Mouse (Mus musculus): Measurements from ENCODE around the gene Tjp2. TPM values are rescaled to one million over a fixed set of nuclear protein-coding genes. Genes with fewer than 3 reads are reported as not detected.

The Tjp2 gene
- total RNA-seq, 2 experiments from 2014 or later, result 20.3 to 23.1 TPM

DNA sequence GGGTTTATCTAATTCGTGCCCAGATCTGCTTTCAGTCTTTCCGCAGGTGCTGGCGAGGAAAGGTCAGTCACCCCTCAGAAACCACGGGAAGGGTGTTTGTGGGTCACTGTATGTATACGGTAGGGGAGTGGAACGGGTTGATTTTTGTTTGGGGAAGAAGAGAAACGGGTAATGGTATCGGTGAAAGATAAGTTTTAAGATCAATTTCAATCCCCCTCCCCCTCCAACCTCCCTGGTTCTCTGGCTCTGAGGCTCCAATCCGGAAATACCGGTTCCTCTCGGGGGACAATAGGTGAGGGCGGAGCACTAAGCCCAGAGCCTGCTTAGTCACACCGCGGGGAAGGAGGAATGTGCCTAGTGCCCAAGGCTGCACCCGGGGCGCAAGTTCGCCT lies 471 bp upstream of the Tjp2 start:
- intact Hi-C loops (cut with DNase I), result loop anchor here (2.0 to 5.0 kb wide), 3 partner anchors 33 to 72 kb away; no protein-coding TSS in a partner anchor
- peak; percentile 42 to 51 for DNase-seq

DNA sequence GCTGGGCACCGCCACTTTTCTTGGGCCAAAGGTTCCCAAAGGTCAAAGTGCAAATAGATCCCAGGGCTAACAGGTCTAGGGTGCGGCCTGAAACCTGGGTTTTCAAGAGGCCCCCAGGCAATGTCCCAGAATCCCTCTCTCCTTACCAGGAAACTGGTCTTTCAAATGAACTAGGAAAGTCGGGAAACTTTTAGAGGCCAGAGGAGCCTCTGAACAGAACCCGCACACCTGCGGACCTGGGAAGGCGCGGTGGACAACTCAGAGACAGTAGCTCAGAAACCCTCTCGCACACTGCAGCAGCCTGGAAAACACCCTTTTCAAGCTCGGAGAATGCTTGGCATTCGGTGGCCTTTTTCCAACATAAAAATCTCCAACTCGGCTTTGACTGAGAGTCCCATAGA lies 979 bp downstream of the Tjp2 start:
- intact Hi-C loops (cut with DNase I), result loop anchor here (2.0 kb wide), 2 partner anchors 41 to 71 kb away; no protein-coding TSS in a partner anchor

DNA sequence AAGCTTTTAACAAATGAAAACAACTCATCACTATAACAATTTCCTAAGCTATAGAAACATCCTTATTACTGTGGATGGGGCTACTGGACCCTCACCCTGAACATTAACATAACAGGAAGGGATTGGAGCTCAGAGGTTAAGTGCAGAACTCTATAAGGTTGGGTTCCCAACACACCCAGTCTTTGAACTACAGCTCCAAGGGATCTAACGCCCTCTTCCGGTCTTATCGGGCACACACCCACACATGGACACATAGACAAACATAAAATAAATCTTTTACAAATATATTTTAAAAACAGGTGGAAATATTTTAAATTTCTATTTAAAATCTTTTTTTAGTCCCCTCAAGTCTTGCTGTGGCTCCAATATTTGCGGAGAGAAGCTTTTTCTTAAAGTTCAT lies 3.4 kb downstream of the Tjp2 start:
- intact Hi-C loops (cut with DNase I), result no loop called here
- no peak for DNase-seq

More for the DNA sequence above, 979 bp downstream of the Tjp2 start:
- peak; percentile 10 to 49 for DNase-seq

DNA sequence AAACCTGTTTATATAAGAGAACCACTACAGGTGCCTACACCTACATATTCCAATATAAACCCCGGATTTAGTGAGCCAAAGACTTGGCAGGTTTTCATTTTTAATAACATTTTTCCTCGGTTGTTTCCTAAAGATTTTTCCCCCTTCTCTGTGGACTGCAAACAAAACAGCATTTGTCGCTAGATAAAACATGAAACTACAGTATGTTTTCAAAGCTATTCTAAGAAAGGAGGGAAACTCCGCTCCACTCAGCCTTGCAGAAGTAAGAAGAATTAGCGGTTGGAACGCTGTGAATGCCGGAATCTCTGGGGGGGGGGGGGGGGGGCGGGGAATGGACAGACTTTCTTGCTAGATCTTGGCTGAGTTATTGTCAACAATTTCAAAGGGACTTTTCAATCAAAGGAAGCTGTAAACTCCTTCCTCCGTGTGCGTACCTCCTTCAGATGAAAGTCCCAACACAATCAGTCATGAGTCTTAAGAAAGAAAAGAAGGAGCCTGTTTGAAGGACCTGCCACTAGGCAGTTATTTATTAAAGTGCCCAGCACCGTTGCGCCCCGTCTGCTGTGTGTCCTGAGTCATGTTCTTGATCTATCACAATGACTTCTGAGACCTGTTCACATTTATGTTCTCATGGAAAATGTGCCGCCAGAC lies 3.9 kb downstream of the Tjp2 start:
- no peak for DNase-seq
- intact Hi-C loops (cut with DNase I), result no loop called here

DNA sequence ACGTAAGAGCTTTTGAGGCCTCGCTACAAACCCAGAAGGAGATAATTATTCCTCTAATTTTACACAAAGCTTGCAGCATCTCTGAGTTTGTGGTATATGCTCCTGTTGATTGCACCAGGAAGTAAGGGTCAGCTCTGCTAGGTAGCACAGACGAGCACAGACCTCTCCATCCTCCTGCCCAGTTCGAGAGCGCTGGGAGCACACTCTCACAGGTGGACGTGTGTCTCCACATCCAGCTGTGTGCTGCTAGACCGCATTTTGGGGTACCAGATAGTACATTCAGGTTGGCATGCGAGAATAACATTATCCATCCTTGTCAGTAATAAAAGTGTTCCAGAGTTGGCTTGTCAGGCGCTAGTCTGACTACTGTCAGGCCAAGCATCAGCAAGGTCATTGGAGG lies 5.8 kb downstream of the Tjp2 start:
- DNase-seq, result no peak
- intact Hi-C loops (cut with DNase I), result no loop called here

DNA sequence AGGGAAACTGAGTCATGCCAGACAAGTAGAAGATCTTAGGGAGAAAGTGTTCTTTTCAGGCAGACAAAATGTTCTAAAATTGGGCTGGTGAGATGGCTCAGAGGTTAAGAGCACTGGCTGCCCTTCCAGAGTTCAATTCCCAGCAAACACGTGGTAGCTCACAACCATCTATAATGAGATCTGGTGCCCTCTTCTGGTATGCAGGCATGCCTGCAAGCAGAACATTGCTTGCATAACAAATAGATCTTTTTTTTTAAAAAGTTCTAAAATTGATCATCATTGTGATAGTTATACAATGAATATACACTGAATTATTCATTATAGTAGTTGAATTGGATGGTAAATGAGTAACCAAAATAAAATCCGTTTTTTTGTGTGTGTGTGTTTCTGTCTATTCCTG lies 6.5 kb downstream of the Tjp2 start:
- DNase-seq, result no peak
- intact Hi-C loops (cut with DNase I), result no loop called here

DNA sequence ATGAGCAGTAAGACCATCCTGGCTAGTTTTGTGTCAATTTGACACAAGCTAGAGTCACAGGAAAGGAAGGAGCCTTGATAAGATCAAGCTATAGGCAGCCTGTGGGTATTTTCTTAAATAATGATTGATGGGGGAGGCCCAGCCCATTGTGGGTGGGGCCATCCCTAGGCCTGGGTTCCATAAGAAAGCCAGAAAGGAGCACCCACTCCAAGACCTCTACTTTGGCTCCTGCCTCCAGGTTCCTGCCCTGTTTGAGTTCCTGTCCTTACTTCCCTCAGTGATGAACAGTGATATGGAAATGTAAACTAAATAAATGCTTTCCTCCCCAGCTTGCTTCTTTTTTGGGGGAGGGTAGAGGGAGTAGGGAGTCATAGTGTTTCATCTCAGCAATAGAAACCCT lies 7.0 kb downstream of the Tjp2 start:
- intact Hi-C loops (cut with DNase I), result no loop called here
- DNase-seq, result no peak

DNA sequence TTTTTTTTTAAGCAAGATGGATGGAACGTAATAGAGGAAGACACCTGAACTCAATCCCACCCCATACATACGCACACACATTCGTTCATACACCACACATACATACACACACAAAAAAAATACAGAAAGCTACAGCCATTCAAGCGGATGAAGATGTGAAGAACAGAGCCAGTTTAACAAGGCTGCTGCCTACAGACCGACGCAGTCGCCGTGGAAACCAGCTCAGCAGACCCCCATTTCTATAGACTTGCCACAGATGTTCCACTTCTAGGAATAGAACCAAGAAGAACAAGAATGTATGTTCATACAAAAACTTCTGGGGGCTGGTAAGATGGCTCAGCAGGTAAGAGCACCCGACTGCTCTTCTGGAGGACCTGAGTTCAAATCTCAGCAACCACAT lies 8.1 kb downstream of the Tjp2 start:
- DNase-seq, result no peak
- intact Hi-C loops (cut with DNase I), result no loop called here

DNA sequence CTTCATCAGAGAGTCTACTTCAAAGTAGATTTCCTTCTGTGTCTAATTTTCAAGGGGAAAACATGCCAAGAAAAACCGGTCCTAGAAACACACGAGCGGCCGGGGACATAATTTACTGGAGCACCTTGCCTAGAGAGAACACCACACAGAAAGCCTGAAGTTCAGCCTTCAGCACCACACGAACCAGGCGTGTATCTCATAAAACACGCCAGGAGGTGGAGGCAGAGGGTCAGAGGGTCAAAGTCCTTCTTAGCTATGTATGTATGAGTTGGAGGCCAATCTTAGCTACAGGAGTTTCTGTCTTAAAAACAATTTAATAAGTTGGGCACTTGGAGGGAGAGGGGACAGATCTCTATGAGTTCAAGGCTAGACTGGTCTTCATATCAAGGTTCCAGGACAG lies 9.9 kb downstream of the Tjp2 start:
- intact Hi-C loops (cut with DNase I), result no loop called here
- DNase-seq, result no peak

DNA sequence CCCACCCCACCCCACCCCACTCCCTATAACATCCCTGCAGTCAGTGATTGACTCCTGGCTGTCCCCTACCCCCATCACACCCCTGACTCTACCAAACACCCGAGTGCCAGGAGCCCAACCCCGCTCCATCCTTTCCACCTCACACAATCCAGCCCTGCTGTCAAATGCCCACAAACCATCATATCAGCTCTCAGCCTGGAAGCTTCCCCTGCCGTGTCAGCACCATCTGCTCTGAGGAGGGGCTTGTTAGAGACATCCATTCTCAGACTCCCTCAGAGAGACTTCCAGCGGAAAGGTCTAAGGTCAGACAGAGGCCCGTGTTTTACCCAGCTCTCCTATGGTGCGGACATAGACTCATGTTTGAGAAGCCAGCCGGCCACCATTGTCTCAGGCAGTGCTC lies 11.5 kb downstream of the Tjp2 start:
- intact Hi-C loops (cut with DNase I), result no loop called here
- no peak for DNase-seq

DNA sequence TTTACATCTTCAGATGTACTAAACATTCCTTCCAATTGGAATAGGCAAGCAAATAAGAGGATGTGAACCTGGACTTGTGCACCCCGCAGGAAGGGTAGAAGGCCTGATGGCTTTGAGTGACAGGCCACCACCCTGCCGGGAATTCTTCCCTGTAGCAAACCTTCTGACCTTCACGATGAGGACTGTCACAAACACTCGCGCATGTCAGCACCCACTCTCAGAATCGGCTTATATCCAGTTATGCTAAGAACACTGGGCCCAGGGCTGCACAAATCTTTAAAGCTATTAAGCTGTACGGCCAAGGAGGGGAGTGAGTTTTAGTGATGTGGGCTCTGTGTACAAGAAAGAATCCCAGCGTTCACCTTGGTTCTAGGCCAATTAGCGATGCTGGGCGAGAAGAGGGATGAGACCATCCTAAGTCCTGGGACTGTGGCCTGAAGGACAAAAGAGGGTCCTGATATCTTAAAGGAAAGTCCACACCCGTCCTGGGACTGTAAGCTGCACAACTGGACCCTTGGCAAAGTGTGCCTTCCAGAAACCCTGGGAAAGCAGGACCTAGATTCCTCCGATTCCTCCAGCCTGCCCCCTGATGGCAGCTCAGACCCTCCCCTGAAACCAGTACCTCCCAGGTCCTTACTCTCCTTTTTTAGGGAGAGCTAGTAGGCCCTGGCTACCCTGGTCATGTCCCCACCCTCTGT lies 12.1 kb downstream of the Tjp2 start:
- peak; percentile 15 to 61 for DNase-seq
- intact Hi-C loops (cut with DNase I), result no loop called here

DNA sequence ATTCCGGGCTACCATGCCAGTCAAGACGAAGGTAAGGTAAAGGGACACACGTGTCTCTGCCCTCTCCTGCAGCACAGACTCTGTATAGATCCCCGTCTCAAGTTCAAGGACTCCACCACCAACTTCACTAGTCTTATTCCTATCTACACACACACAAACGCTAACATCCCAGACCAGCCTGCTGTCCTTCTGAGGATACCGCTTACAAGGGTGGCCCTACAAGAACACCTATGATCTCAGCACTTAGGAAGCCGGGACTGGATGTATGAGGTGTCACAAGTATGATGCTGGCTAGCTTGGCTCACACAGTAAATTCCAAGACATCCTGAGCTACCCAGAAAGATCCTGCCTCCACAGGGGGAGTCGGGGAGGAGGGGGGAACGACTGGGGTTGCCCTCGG lies 13.7 kb downstream of the Tjp2 start:
- intact Hi-C loops (cut with DNase I), result no loop called here
- DNase-seq, result no peak

DNA sequence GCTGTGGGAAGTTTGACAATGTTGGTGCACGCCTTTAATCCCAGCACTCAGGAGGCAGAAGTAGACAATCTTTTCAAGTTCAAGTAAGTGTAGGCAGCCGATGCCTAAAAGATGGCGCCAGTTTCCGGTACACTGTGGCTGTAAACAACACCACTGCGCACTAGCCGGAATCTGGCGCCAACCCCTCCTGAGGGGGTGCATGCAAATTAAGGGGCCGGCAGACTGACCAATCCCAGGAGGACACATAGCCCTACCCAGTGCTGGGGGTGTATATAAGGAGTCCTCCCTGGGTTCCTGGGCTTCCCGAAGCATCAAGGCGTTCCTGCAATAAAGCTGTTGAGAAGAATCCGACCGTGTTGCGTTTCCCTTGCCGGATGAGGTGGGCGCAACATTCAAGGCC lies 15.3 kb downstream of the Tjp2 start:
- DNase-seq, result no peak
- intact Hi-C loops (cut with DNase I), result no loop called here

DNA sequence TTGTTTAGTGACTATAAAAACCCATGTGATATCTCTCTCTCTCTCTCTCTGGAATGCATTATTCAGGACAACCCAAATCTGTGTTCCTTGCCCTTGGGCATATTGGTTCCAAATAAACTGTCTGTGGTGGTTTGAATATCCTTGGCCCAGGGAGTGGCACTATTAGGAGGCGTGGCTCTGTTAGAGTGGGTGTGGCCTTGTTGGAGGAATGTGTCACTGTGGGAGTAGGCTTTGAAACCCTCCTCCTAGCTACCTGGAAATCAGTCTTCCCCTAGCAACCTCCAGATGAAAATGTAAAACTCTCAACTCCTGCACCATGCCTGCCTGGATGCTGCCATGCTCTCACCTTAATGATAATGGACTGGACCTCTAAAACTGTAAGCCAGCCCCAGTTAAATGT lies 16.9 kb downstream of the Tjp2 start:
- intact Hi-C loops (cut with DNase I), result no loop called here
- DNase-seq, result no peak

DNA sequence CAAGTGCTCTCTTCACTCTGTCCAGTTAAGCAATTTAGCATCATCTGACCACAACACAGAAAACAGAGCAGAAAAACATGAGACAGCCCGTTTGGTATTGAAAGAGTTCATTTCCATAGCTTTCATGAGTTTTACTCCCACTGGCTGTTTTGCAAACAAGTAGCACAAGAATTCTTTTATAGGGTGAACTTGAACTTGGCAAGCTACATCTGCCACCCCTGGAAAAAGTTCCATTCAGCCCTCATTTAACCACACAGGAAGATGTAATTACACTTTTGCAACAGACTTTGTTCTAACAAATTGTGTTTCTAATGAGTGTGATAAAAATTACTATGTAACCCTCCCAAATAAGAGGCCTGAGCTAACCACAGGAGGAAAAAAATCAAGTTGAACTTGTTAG lies 19.8 kb downstream of the Tjp2 start:
- no peak for DNase-seq
- intact Hi-C loops (cut with DNase I), result no loop called here

DNA sequence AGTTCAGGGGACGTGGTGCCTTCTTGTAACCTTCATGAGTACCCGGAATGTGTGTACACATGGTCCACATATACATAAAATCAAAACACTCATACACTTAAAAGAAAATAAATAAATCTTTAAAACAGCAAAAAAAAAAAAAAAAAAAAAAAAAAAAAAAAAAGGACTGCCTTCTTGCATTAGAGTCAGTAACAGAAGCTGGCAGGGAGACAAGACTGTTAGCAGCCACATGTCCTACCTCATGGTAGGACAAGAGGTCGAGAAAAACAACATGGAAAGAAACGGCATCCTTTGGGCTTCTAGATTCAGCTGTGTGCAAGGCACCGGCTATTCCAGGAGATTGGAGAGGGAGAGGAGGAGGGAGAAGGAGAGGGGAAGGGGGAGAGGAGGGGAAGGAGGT lies 23.0 kb downstream of the Tjp2 start:
- DNase-seq, result no peak
- intact Hi-C loops (cut with DNase I), result no loop called here

DNA sequence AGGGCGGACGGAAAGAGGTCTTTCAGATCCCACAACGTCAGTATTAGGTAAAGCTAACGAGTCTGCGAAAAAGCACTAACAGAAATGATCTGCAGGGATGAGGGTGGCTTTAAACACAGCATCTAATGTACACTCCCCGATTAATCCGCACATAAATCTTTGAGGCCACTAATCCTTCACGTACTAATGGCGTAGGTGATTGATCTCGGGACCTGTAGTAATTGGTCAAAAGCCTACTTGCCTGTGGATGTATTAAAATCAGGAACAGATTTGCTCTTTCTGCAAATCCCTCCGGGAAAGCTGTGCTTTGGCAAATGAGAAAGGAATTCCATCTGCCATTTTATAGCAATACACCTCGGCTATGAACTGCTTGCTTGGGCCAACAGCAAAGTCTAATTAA lies 24.3 kb downstream of the Tjp2 start:
- intact Hi-C loops (cut with DNase I), result no loop called here
- DNase-seq, result no peak

DNA sequence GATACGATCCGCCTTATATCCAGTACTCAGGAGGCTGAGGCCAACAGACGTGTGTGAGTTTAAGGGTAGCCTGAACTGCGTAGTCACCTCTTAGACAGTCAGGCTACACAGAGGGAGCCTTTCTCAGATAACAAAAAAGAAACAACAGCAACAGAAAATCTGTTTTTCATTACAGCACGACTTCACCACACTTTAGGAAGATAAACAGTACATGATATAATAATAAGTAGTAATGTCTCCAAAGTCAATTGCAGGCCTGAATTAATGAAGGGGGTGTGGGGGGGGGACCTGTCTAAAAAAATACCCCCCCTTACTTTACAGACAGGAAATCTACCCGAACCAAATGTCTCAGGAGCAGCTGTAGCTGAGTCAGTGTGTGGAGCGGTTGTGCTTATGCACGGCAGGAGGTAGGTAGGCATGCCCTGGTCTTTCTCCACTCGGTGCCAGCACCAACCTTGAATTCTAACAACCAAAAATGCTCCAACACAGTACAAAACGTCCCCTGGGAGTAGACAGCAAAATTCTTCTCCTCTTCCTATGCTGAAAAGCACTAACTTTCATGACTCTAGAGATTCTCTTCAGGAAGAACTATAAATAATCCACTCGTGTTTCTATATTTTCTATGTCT lies 26.0 kb downstream of the Tjp2 start:
- no peak for DNase-seq
- intact Hi-C loops (cut with DNase I), result no loop called here

DNA sequence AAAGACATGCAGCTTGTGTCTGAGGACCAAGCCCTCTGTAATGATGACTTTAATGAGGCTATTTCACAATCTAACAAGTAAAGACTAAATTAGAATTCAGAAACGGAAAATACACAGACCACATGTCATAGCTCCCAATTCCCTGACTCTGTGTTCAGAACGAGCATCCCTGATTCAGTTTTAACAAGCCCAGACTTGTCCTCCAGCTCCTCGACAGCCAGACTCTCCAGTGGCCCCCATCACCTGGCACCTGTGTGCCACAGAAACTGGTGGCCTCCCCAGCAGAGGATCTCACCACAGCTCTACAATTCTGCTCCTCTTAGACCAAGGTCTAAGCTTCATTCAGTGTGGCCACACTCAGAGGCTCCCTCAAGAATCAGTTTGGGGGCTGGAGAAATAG lies 27.5 kb downstream of the Tjp2 start:
- intact Hi-C loops (cut with DNase I), result no loop called here
- no peak for DNase-seq

DNA sequence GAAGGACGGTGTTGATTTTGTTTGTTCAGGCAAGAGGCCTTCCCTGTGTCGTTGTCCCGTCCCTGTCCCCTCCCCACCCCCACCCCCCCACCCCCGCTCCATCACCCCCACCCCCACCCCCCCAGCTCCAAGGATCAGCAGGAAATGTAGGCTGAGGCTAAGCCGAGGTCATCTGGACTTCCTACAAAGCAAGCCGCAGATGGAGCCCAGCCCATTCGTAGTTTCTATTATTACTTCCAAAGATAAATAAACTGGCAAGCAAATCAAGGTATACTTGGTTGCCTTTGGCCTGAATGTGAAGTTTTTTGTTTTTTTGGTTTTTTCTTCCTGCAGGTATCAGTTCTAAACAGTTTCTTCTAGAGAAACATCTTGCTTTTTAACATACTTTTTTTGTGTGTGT lies 29.6 kb downstream of the Tjp2 start:
- intact Hi-C loops (cut with DNase I), result no loop called here
- DNase-seq, result peak in 1 of 2 experiments; percentile 35

DNA sequence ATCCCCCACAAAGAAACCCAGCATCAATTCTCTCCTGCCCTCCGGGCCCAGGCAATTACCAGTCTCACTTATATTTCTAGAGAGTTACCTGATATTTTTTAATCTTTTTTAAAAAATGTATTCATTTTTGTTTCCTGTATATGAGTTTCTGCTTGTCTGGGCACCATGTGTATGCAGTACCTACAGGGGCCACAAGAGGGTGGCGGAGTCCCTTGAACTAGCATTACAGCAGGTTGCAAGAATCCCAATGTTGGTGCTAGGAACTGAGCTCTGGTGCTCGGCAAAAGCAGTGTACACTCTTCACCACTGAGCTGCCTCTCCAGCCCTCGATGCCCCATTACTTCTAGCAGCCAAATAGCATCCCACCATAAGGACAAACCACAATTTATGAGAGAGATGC lies 30.6 kb downstream of the Tjp2 start:
- intact Hi-C loops (cut with DNase I), result loop anchor here (5.0 kb wide), 1 partner anchor 33 kb away; the partner anchor contains the start of gene Tjp2
- DNase-seq, result peak in 1 of 2 experiments; percentile 38

DNA sequence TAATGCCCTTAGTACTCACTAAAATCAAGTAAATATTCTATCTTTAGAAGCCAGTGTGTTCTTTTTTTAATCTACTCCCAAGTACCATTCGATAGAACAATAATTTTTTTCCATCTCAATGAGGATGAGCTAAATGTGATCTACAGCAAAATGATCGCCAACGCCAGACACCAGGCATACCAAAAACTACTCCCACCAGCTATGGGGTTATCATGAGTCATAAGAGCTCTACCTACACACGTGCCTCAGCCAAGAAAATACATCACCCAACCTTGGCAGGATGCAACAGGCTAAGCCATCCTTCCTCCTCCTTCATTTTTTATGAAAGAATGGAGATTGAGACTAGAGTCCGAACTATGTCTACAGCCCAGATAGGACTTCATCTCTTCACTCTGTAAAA lies 31.9 kb downstream of the Tjp2 start:
- intact Hi-C loops (cut with DNase I), result loop anchor here (5.0 kb wide), 1 partner anchor 34 kb away; the partner anchor contains the start of gene Tjp2
- DNase-seq, result no peak

All from heart, postnatal 14 days (tissue).